ENCODE assay signal across 25 mouse cellular contexts in the genomic region with DNA sequence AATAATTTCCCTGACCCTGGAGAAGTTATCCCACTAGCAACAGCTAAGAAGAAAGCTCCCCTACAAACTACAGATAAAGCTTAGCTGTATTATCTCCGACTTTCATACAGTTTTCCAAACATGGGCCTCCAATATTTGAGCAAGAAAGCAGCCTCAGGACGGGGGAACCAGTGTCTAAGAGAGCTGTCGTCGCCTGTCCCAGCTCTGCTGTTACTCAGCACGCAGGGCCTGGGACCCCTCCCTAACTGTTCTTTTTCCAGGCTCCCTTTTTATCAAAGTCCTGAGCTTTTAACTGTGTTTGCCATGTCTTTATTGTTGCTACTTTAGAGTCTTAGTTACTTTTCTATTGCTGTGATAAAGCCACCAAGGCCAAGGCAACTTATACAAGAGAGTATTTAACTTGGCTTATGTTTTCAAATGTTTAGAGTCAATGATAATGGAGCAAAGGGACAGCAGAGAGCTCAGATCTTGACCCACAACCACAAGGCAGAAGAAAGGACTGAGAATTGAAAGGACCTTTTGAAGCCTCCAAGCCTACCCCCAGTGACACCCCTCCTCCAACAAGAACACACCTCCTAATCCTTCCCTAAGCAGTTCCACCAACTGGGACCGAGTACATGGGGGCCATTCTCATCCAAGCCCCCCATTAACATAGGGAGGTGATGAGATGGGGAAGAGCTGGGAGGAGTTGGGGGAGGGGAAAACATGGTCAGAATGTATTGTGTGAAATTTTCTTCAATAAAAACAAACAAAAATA. TPM values are rescaled to one million over a fixed set of nuclear protein-coding genes. Genes with fewer than 3 reads are reported as not detected.
DNase-seq lines count a peak whose midpoint lies in the region; ATAC-seq and TF ChIP-seq lines count a peak whose summit lies in the region.
"Had no signal": no experiment of that assay in that cellular context is flagged by ENCODE, and none has a peak within 500 bp of the region (broad histone marks: within the 10 kb centered on the region; RNA-seq: fewer than 3 reads in every experiment).

No protein-coding gene starts in this region.

- peaks cover 52% of the 10 kb centered on the region for H3K4me1 ChIP-seq in heart, embryonic 10.5 days
- H3K4me1 ChIP-seq in midbrain, embryonic 11.5 days (ENCODE audit: control insufficient read depth, insufficient read depth, low read length) = peaks cover 11% of the 10 kb centered on the region
- H3K4me1 ChIP-seq in midbrain, postnatal 0 days (ENCODE audit: insufficient read depth, low read length) = no peaks in the 10 kb centered on the region
- H3K4me1 ChIP-seq in stomach, embryonic 15.5 days = no peaks in the 10 kb centered on the region
- H3K4me1 ChIP-seq: embryonic facial prominence, embryonic 12.5 days had no signal

- TF ChIP-seq CTCF in gastrocnemius, adult 2 months (IDR thresholded peaks at IDR 0.05) = no peak
- TF ChIP-seq CTCF in midbrain, postnatal 0 days (IDR thresholded peaks at IDR 0.05) = no peak

- no peaks in the 10 kb centered on the region for H3K27me3 ChIP-seq in heart, embryonic 10.5 days (ENCODE audit: insufficient read depth, poor library complexity, severe bottlenecking)
- H3K27me3 ChIP-seq in midbrain, embryonic 11.5 days (ENCODE audit: control insufficient read depth, insufficient read depth, low read length) = no peaks in the 10 kb centered on the region
- H3K27me3 ChIP-seq in midbrain, postnatal 0 days (ENCODE audit: insufficient read depth, low read length) = no peaks in the 10 kb centered on the region
- H3K27me3 ChIP-seq in stomach, embryonic 15.5 days (replicated peaks) = no peaks in the 10 kb centered on the region
- H3K27me3 ChIP-seq: CH12.LX; embryonic facial prominence, embryonic 12.5 days; forebrain, embryonic 13.5 days had no signal

- no peak for DNase-seq in gastrocnemius, adult 2 months
- no peak for DNase-seq in gastrocnemius, adult 18-20 months (ENCODE audit: low spot score)
- peak; percentile 75 for DNase-seq in heart, embryonic 10.5 days (ENCODE audit: low spot score)
- no peak for DNase-seq in heart, adult 18-20 months
- peak; percentile 51 for DNase-seq in midbrain, embryonic 11.5 days (ENCODE audit: low spot score, missing footprints)
- no peak for DNase-seq in midbrain, postnatal 0 days (ENCODE audit: low spot score)
- no peak for DNase-seq in retina, postnatal 1 day
- DNase-seq: adrenal gland, adult 8-10 months; adrenal gland, postnatal 14 days; adrenal gland, postnatal 36 days; B cell, adult 2 months; cerebellum, adult 11-12 months; cerebellum, adult 2 months; cerebellum, adult 9-10 months; cerebellum, postnatal 10 days; cerebellum, postnatal 25 days had no signal

- WGBS in heart, embryonic 10.5 days = 30% methylated on average over 6 of the region's 6 CpGs
- 60% methylated on average over 6 of the region's 6 CpGs for WGBS in midbrain, embryonic 11.5 days
- WGBS in midbrain, postnatal 0 days = 59% methylated on average over 6 of the region's 6 CpGs
- WGBS in stomach, embryonic 15.5 days = 49% methylated on average over 6 of the region's 6 CpGs

- no peaks in the 10 kb centered on the region for H3K36me3 ChIP-seq in heart, embryonic 10.5 days
- H3K36me3 ChIP-seq in midbrain, embryonic 11.5 days (ENCODE audit: control insufficient read depth, insufficient read depth, low read length) = no peaks in the 10 kb centered on the region
- no peaks in the 10 kb centered on the region for H3K36me3 ChIP-seq in midbrain, postnatal 0 days (ENCODE audit: insufficient read depth, low read length)
- no peaks in the 10 kb centered on the region for H3K36me3 ChIP-seq in stomach, embryonic 15.5 days
- H3K36me3 ChIP-seq: embryonic facial prominence, embryonic 10.5 days; embryonic facial prominence, embryonic 12.5 days; G1E had no signal

- no peaks in the 10 kb centered on the region for H3K9me3 ChIP-seq in heart, embryonic 10.5 days
- H3K9me3 ChIP-seq in midbrain, embryonic 11.5 days (ENCODE audit: control insufficient read depth, low read length) = no peaks in the 10 kb centered on the region
- H3K9me3 ChIP-seq in midbrain, postnatal 0 days (ENCODE audit: low read length) = no peaks in the 10 kb centered on the region
- H3K9me3 ChIP-seq in stomach, embryonic 15.5 days = no peaks in the 10 kb centered on the region
- H3K9me3 ChIP-seq: embryonic facial prominence, embryonic 10.5 days; embryonic facial prominence, embryonic 12.5 days; forebrain, embryonic 13.5 days; G1E had no signal

- ATAC-seq in midbrain, embryonic 11.5 days (ENCODE audit: low FRiP score) = no peak
- no peak for ATAC-seq in midbrain, postnatal 0 days (ENCODE audit: low FRiP score)
- peak; percentile 59 for ATAC-seq in stomach, embryonic 15.5 days (ENCODE audit: insufficient read depth, low FRiP score, low read depth)
- ATAC-seq: activated CD4-positive, CD25-positive, alpha-beta regulatory T cell, adult 4 months; CD4-positive, CD25-positive, alpha-beta regulatory T cell, adult 4 months; forebrain, embryonic 13.5 days; Patski had no signal

- no peak overlapping the region for H3K9ac ChIP-seq in midbrain, embryonic 11.5 days (ENCODE audit: low read length)
- no peak overlapping the region for H3K9ac ChIP-seq in midbrain, postnatal 0 days (replicated peaks; ENCODE audit: low read length, poor library complexity, severe bottlenecking)
- H3K9ac ChIP-seq in stomach, embryonic 15.5 days = no peak overlapping the region
- H3K9ac ChIP-seq: embryonic facial prominence, embryonic 12.5 days; forebrain, embryonic 13.5 days had no signal

- intact Hi-C loops in gastrocnemius, adult 2 months (cut with DNase I) = no loop called here

- H3K4me3 ChIP-seq in gastrocnemius, adult 2 months = peak overlapping the region; percentile 63
- no peak overlapping the region for H3K4me3 ChIP-seq in heart, embryonic 10.5 days
- H3K4me3 ChIP-seq in midbrain, embryonic 11.5 days (ENCODE audit: low read depth, low read length) = no peak overlapping the region
- H3K4me3 ChIP-seq in midbrain, postnatal 0 days (ENCODE audit: low read depth, low read length) = no peak overlapping the region
- H3K4me3 ChIP-seq in stomach, embryonic 15.5 days (replicated peaks) = no peak overlapping the region
- H3K4me3 ChIP-seq: embryonic facial prominence, embryonic 10.5 days; embryonic facial prominence, embryonic 12.5 days; forebrain, embryonic 13.5 days had no signal

- H3K27ac ChIP-seq in gastrocnemius, adult 2 months = peak overlapping the region; percentile 88
- no peak overlapping the region for H3K27ac ChIP-seq in heart, embryonic 10.5 days
- H3K27ac ChIP-seq in midbrain, embryonic 11.5 days (ENCODE audit: low read depth, low read length) = no peak overlapping the region
- no peak overlapping the region for H3K27ac ChIP-seq in midbrain, postnatal 0 days (ENCODE audit: low read depth, low read length)
- no peak overlapping the region; the same call in 1 of the 2 replicates for H3K27ac ChIP-seq in stomach, embryonic 15.5 days
- H3K27ac ChIP-seq: embryonic facial prominence, embryonic 10.5 days; embryonic facial prominence, embryonic 12.5 days; forebrain, embryonic 13.5 days had no signal

- H3K4me2 ChIP-seq in midbrain, embryonic 11.5 days = no peak overlapping the region
- no peak overlapping the region for H3K4me2 ChIP-seq in midbrain, postnatal 0 days (ENCODE audit: low read depth, low read length, poor library complexity, severe bottlenecking)
- H3K4me2 ChIP-seq in stomach, embryonic 15.5 days = no peak overlapping the region
- H3K4me2 ChIP-seq: embryonic facial prominence, embryonic 12.5 days; forebrain, embryonic 13.5 days had no signal

RNA-seq across cellular contexts. Expression of gene Gpam, which starts 9.8 kb away (rescaled TPM):
- 100 to 1,000 TPM in 1 of 2 experiments, 10 to 100 TPM in 1; 69.0 to 124 TPM for total RNA-seq in gastrocnemius, adult 2 months (2021)
- 100 to 1,000 TPM in 1 of 2 experiments, 10 to 100 TPM in 1; 90.7 to 133 TPM for total RNA-seq in gastrocnemius, adult 18-20 months (2021)
- polyA plus RNA-seq in heart, embryonic 10.5 days (2016; fragmentation: Nextera tagmentation; extraction: Ambion mirVana) = 12.8 and 14.9 TPM in 2 replicates
- 100 to 1,000 TPM; 147 to 182 TPM for total RNA-seq in heart, adult 18-20 months (2021)
- polyA plus RNA-seq in midbrain, embryonic 11.5 days (2014; fragmentation: Nextera tagmentation; extraction: Ambion mirVana) = 23.6 and 27.1 TPM in 2 replicates
- 81.1 and 83.0 TPM in 2 replicates for total RNA-seq in midbrain, postnatal 0 days (2014; rRNA removed)
- polyA plus RNA-seq in midbrain, postnatal 0 days (2015; fragmentation: Nextera tagmentation; extraction: Ambion mirVana) = 23.6 and 24.0 TPM in 2 replicates
- 18.0 and 19.0 TPM in 2 replicates for polyA plus RNA-seq in stomach, embryonic 15.5 days (2015; fragmentation: Nextera tagmentation; extraction: Ambion mirVana)

Comparison
In these comparisons a context has a peak if more than half of its experiments do, and no peak if none do; other contexts are left out.
1. DNase-seq: peak in heart, embryonic 10.5 days (single experiment) and midbrain, embryonic 11.5 days (single experiment); none in gastrocnemius, adult 2 months (single experiment), gastrocnemius, adult 18-20 months (single experiment), heart, adult 18-20 months (0 of 2), midbrain, postnatal 0 days (single experiment) and retina, postnatal 1 day (single experiment).